Mouse (Mus musculus): ENCODE measurements at regions not wholly inside any gene's neighbourhood (a gene's known extent, or its start where the extent isn't known, plus 50 kb on each side); places are given as distances from the start of the nearest gene placed in this dataset.
"Not testable (repeated sequence)": the region's sequence is repeated elsewhere in the genome, so short reads cannot be mapped to it uniquely, and the experiment has no call there.

- DNase-seq: no peak
Observed at GRCm38 (mm10) chr2:117451818-117452217, 109.0 kb upstream of the Rasgrp1 start.

- DNase-seq: no peak
Observed at GRCm38 (mm10) chr2:117455021-117455739, 112.4 kb upstream of the Rasgrp1 start.

GRCm38 (mm10) chr2:117455740-117456455, 113.1 kb upstream of the Rasgrp1 start:
- DNase-seq: no peak

GRCm38 (mm10) chr2:117456456-117457020, 113.7 kb upstream of the Rasgrp1 start:
- no peak for DNase-seq

- DNase-seq: no peak
Observed at GRCm38 (mm10) chr2:117461541-117462290, 118.9 kb upstream of the Rasgrp1 start.

GRCm38 (mm10) chr2:117474885-117475542, 132.2 kb upstream of the Rasgrp1 start:
- no peak for DNase-seq

GRCm38 (mm10) chr2:117475561-117475960, 132.8 kb upstream of the Rasgrp1 start:
- no peak for DNase-seq

GRCm38 (mm10) chr2:117477503-117477902, 134.7 kb upstream of the Rasgrp1 start:
- not testable (repeated sequence) for DNase-seq

- DNase-seq: not testable (repeated sequence)
Observed at GRCm38 (mm10) chr2:117479244-117480009, 136.6 kb upstream of the Rasgrp1 start.

- DNase-seq: no peak
Observed at GRCm38 (mm10) chr2:117486447-117486846, 143.6 kb upstream of the Rasgrp1 start.

GRCm38 (mm10) chr2:117498565-117498964, 155.8 kb upstream of the Rasgrp1 start:
- DNase-seq: no peak

- DNase-seq: no peak
Observed at GRCm38 (mm10) chr2:117502611-117503010, 159.8 kb upstream of the Rasgrp1 start.

- DNase-seq: no peak
Observed at GRCm38 (mm10) chr2:117511737-117512136, 168.9 kb upstream of the Rasgrp1 start.

- DNase-seq: peak; percentile 8
Observed at GRCm38 (mm10) chr2:117512551-117512950, 169.8 kb upstream of the Rasgrp1 start.

GRCm38 (mm10) chr2:117524437-117524836, 181.6 kb upstream of the Rasgrp1 start:
- DNase-seq: no peak

- DNase-seq: no peak
Observed at GRCm38 (mm10) chr2:117538865-117539264, 196.1 kb upstream of the Rasgrp1 start.

- peak; percentile 16 for DNase-seq
Observed at GRCm38 (mm10) chr2:117539285-117539684, 196.5 kb upstream of the Rasgrp1 start.

- DNase-seq: peak; percentile 81
Observed at GRCm38 (mm10) chr2:117541471-117541870, 198.7 kb upstream of the Rasgrp1 start.

- peak; percentile 9 for DNase-seq
Observed at GRCm38 (mm10) chr2:117542298-117542697, 199.5 kb upstream of the Rasgrp1 start.

GRCm38 (mm10) chr2:117543301-117543782, 200.5 kb upstream of the Rasgrp1 start:
- DNase-seq: no peak

GRCm38 (mm10) chr2:117548273-117548672, 205.5 kb upstream of the Rasgrp1 start:
- DNase-seq: no peak

GRCm38 (mm10) chr2:117556301-117556700, 213.5 kb upstream of the Rasgrp1 start:
- DNase-seq: no peak

Data from kidney, postnatal 10 days (tissue).